Mouse (Mus musculus) skeletal muscle tissue, adult 2 months (tissue): Measurements from ENCODE around the gene Btg1.

Source experiments
- DNase-seq: peaks from one replicate; pipeline ENCODE4 v3.0.0-alpha.2; 2012; ENCODE audit warnings: low read depth, low spot score

Btg1 gene

DNA sequence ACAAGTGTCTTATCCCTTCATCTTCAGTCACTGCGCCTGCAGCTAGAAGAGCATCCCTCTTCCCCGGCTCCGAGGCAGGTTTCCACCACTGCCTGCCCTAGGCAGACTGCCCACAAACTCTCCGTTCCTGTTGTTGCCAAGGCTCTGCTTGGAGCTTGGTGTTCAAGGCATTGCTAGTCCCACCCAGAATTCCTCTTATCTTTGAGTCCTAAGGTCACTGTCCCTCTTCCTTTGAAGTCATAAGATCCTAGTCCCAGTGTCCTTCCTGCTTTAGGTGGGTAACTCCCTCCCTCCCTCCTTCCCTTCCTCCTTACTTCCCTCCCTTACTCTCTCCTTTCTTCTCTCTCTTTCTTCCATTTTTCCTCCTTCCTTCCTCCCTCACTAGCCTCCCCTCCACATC is 46.2 kb downstream of the Btg1 start:
- DNase-seq, result no peak

DNA sequence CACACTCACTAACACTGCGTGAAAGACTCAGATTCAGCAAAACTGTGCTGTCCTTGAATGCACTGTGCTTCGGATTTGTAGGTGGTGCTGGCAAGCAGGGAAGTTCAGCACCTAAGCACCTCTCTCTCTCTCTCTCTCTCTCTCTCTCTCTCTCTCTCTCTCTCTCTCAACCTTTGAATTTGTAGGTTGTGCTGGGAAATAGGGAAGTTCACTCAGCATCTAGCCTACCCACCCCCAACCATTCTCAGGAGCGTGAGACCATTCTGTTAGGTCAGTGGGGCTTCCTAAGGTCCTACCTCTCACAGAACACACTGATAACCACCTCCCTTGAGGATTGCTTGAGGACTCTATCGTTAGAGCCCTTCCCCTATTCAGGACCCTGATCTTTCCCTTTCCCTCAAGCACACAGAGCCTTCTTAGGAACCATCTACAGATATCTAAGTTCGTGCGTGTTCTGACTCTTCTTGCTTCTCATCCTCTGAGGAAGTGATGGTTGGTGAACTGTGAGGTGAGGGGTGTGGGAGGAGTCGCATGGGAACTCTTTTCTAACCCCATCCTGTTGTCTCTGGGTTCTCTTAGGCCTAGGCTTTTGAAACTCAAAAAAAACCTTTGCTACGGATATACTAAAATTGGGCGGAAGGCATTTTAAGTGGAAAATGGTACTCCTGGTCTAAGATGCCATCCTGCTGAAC is 47.1 kb downstream of the Btg1 start:
- no peak for DNase-seq
